Mouse (Mus musculus): ENCODE measurements around the gene Ccdc157.

- no peak for TF ChIP-seq GATA1 (IDR thresholded peaks at IDR 0.05; ENCODE audit: borderline replicate concordance, low read length)
- TF ChIP-seq CTCF (IDR thresholded peaks at IDR 0.05; ENCODE audit: low read depth, low read length), result no peak
- no peak for TF ChIP-seq POLR2AphosphoS5 (IDR thresholded peaks at IDR 0.05; ENCODE audit: insufficient replicate concordance, low read depth, low read length)
- TF ChIP-seq GATA2 (IDR thresholded peaks at IDR 0.05; ENCODE audit: borderline replicate concordance, low read depth, low read length), result no peak
These were observed 10.2 kb downstream of the Ccdc157 start for GRCm38 (mm10) chr11:4149886-4150285.
